Mouse (Mus musculus): Measurements from ENCODE around the gene Kcnh7.

GRCm38 (mm10) chr2:63099676-63100075 lies 84.4 kb downstream of the Kcnh7 start:
- TF ChIP-seq POLR2A (IDR thresholded peaks at IDR 0.05; ENCODE audit: insufficient read depth, low read length) (no peak), CTCF (IDR thresholded peaks at IDR 0.05; ENCODE audit: low read depth, low read length) (no peak)
